Mouse (Mus musculus) adrenal gland, postnatal 25 days (tissue): ENCODE results near the gene Pced1b. TPM values are rescaled to one million over a fixed set of nuclear protein-coding genes. Genes with fewer than 3 reads are reported as not detected.

ENCODE experiments used
- DNase-seq: peaks from one replicate; pipeline ENCODE4 v3.0.0; 2021; ENCODE audit warnings: mixed read lengths
- total RNA-seq: library from RNA; stranded (reverse); gene quantifications from 2 replicates; pipeline ENCODE4 v1.2.3, GENCODE M21; 2021

The Pced1b gene
- total RNA-seq, 1 experiment from 2014 or later: 27.6 TPM

GRCm38 (mm10) chr15:97287436-97288143 is 40.7 kb downstream of the Pced1b start:
- no peak for DNase-seq

- DNase-seq: no peak
These were observed 41.8 kb downstream of the Pced1b start for GRCm38 (mm10) chr15:97288690-97289089.

GRCm38 (mm10) chr15:97289176-97289575 is 42.3 kb downstream of the Pced1b start:
- no peak for DNase-seq

- DNase-seq: no peak
These were observed 43.4 kb downstream of the Pced1b start for GRCm38 (mm10) chr15:97290351-97290750.

- peak; percentile 53 for DNase-seq
These were observed 44.6 kb downstream of the Pced1b start for GRCm38 (mm10) chr15:97291291-97292050.

- DNase-seq: no peak
These were observed 61.0 kb downstream of the Pced1b start for GRCm38 (mm10) chr15:97307935-97308334.

- no peak for DNase-seq
These were observed 62.6 kb downstream of the Pced1b start for GRCm38 (mm10) chr15:97309533-97309932.

GRCm38 (mm10) chr15:97310251-97310650 is 63.3 kb downstream of the Pced1b start:
- DNase-seq: no peak

- DNase-seq: no peak
These were observed 64.3 kb downstream of the Pced1b start for GRCm38 (mm10) chr15:97311211-97311610.

- no peak for DNase-seq
These were observed 65.0 kb downstream of the Pced1b start for GRCm38 (mm10) chr15:97311937-97312336.

GRCm38 (mm10) chr15:97314720-97315421 is 68.0 kb downstream of the Pced1b start:
- DNase-seq: no peak

- DNase-seq: no peak
These were observed 68.5 kb downstream of the Pced1b start for GRCm38 (mm10) chr15:97315422-97315757.

- DNase-seq: no peak
These were observed 71.6 kb downstream of the Pced1b start for GRCm38 (mm10) chr15:97318365-97319001.

GRCm38 (mm10) chr15:97322821-97323220 is 75.9 kb downstream of the Pced1b start:
- DNase-seq: no peak

GRCm38 (mm10) chr15:97323466-97323865 is 76.6 kb downstream of the Pced1b start:
- DNase-seq: no peak

- no peak for DNase-seq
These were observed 77.4 kb downstream of the Pced1b start for GRCm38 (mm10) chr15:97324311-97324710.

GRCm38 (mm10) chr15:97327500-97328081 is 80.7 kb downstream of the Pced1b start:
- peak; percentile 51 for DNase-seq

- DNase-seq: no peak
These were observed 85.7 kb downstream of the Pced1b start for GRCm38 (mm10) chr15:97332582-97332981.

- no peak for DNase-seq
These were observed 90.9 kb downstream of the Pced1b start for GRCm38 (mm10) chr15:97337636-97338352.

GRCm38 (mm10) chr15:97338377-97339060 is 91.6 kb downstream of the Pced1b start:
- no peak for DNase-seq

- DNase-seq: no peak
These were observed 95.4 kb downstream of the Pced1b start for GRCm38 (mm10) chr15:97342336-97342735.
